Mouse (Mus musculus) megakaryocyte, embryonic 14.5 days (primary cell): Measurements from ENCODE around the gene Hat1.

Experiments
- FLI1 ChIP-seq: IDR thresholded peaks from 2 replicates; pipeline ENCODE4 v1.6.1; 2012; ENCODE audit warnings: low read length, inconsistent platforms, mixed read lengths
- GATA1 ChIP-seq: IDR thresholded peaks from 3 replicates; pipeline ENCODE4 v1.6.1; 2012; ENCODE audit warnings: mixed read lengths, low read length, inconsistent platforms, borderline replicate concordance

DNA sequence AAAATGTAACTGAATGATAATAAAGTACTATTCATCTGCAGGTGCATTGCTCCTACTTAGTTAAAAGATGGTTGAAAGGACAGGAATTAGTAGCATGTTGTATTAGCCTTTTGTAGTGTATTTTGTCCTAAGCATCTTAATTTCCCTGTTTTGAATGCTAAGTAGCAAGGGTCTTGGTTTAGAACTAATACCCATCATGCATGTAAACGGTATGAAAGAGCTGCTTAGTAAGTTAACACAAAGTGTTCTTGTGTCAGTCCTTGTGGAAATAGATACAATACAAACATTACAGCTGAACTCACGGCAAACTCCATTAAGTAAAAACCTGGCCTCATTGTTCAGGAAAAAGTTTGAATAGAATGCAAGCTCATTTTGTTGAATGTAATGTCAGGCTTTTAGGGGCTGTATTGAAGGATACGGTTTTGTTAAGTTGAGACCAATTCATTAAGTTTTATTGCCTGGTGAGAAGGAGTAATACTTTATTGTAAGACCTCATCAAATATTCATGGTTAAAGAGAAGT, 30.1 kb downstream of the Hat1 start:
- no peak for TF ChIP-seq GATA1
- TF ChIP-seq FLI1 = no peak
